Mouse (Mus musculus) spleen, adult 2 months (tissue): ENCODE results near the gene Tubb5.

ENCODE experiments used
- CTCF ChIP-seq: fragments of 200-500 bp; IDR thresholded peaks from 2 replicates; pipeline ENCODE4 v1.5.1; 2011; ENCODE audit warnings: mild to moderate bottlenecking, inconsistent platforms; ENCODE audit not compliant: insufficient read depth, insufficient read length, insufficient replicate concordance; ENCODE audit errors: extremely low read depth
- POLR2A ChIP-seq: fragments of 200-500 bp; IDR thresholded peaks from 2 replicates; pipeline ENCODE4 v1.6.1; 2011; ENCODE audit warnings: low read depth, low read length, inconsistent platforms

DNA sequence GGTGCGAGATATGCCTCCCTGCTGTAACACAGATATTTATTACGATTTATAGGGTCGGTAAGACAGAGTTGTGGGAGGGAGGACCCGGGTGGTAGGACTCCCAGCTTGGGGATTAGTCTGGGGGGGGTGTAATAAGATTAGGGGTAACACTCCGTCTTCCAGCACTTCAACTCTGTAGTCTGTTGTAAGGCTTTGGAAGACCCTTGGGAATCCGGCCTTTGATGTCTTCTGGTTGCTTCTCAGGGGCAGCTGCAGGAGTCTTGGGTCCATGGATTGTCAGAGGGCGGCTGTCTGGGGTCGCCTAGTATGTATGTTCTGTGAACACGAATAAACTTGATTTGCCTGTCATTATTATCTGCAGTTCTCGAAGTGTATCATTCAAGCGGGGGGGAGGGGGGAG is 15.5 kb downstream of the Tubb5 start:
- no peak for TF ChIP-seq CTCF
- no peak for TF ChIP-seq POLR2A
